Mouse (Mus musculus) mouse trophoblast stem cell (cell line): ENCODE measurements around the gene Nim1k.
"Not testable (repeated sequence)": the region's sequence is repeated elsewhere in the genome, so short reads cannot be mapped to it uniquely, and the experiment has no call there.

Source experiments
- in situ Hi-C, 2 experiments: fragments of 300-500 bp; cut with MseI, MboI; formaldehyde crosslinking; loops; 2 replicates in 1 of 2; 3 replicates in 1 of 2; pipeline ENCODE4 v1.15.1; 2025

Gene Nim1k

GRCm38 (mm10) chr13:119690039-119690728 is 65.5 kb downstream of the Nim1k start, which contains the start of gene Hmgcs1:
Gene Hmgcs1, plus strand, starts transcription at chr13:119690379.
- in situ Hi-C loops = no loop called here

- in situ Hi-C loops = no loop called here
Observed at GRCm38 (mm10) chr13:119689709-119690038, 66.0 kb downstream of the Nim1k start.

GRCm38 (mm10) chr13:119684416-119685177 is 71.1 kb downstream of the Nim1k start:
- in situ Hi-C loops = no loop called here

- in situ Hi-C loops = no loop called here
Observed at GRCm38 (mm10) chr13:119681161-119681560, 74.5 kb downstream of the Nim1k start.

GRCm38 (mm10) chr13:119679721-119680120 is 76.0 kb downstream of the Nim1k start:
- in situ Hi-C loops = no loop called here

- in situ Hi-C loops = no loop called here
Observed at GRCm38 (mm10) chr13:119678794-119679193, 76.9 kb downstream of the Nim1k start.

GRCm38 (mm10) chr13:119661420-119661819 is 94.3 kb downstream of the Nim1k start:
- in situ Hi-C loops = not testable (repeated sequence)
